Mouse (Mus musculus) testis, adult 2 months (tissue): ENCODE measurements around the gene Zfp879.

Experiments
- CTCF ChIP-seq: fragments of 200-500 bp; IDR thresholded peaks from 2 replicates; pipeline ENCODE4 v1.5.1; 2012; ENCODE audit warnings: low read depth, mild to moderate bottlenecking, inconsistent platforms, low read length, moderate library complexity; ENCODE audit not compliant: control insufficient read depth, insufficient read depth, insufficient replicate concordance
- POLR2A ChIP-seq: fragments of 200-500 bp; IDR thresholded peaks from 2 replicates; pipeline ENCODE4 v1.6.1; 2012; ENCODE audit warnings: low read depth, mild to moderate bottlenecking, inconsistent platforms, low read length, moderate library complexity; ENCODE audit not compliant: control insufficient read depth

DNA sequence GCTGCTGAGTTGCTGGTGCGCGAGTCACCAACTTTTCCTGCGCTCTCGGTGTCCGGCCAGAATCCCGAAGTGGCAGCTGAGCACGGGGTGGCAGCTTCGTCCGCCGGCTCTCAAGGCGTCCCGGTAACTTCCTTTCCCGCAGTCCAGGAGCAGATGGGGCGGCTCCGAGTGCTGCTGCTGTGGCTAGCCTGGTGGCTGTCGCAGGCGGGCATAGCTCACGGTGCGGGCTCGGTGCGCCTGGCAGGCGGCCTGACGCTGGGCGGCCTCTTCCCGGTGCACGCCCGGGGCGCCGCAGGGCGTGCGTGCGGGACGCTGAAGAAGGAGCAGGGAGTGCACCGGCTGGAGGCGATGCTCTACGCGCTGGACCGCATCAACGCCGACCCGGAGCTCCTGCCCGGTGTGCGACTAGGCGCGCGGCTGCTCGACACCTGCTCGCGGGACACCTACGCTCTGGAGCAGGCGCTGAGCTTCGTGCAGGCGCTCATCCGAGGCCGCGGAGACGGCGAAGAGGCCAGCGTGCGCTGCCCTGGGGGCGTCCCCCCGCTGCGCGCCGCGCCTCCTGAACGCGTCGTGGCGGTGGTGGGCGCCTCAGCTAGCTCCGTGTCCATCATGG, 9.7 kb upstream of the Zfp879 start:
- TF ChIP-seq POLR2A = no peak
- TF ChIP-seq CTCF = no peak
